Mouse (Mus musculus): ENCODE results near the gene Zfyve1.
"Not testable (repeated sequence)": the region's sequence is repeated elsewhere in the genome, so short reads cannot be mapped to it uniquely, and the experiment has no call there.

Gene Zfyve1

GRCm38 (mm10) chr12:83597025-83597501 is at the start of gene Zfyve1:
Gene Zfyve1 (minus strand): TSS chr12:83597222.
- DNase-seq, result peak; percentile 92 to 94

- DNase-seq, result no peak
Observed at GRCm38 (mm10) chr12:83643116-83643515, 46.1 kb upstream of the Zfyve1 start.

- DNase-seq, result no peak
Observed at GRCm38 (mm10) chr12:83641233-83641632, 44.2 kb upstream of the Zfyve1 start.

- DNase-seq, result no peak
Observed at GRCm38 (mm10) chr12:83633807-83634206, 36.8 kb upstream of the Zfyve1 start.

GRCm38 (mm10) chr12:83632680-83633025 is 35.6 kb upstream of the Zfyve1 start:
- peak; percentile 62 to 64 for DNase-seq

- DNase-seq, result peak; percentile 94 to 95
Observed at GRCm38 (mm10) chr12:83631743-83632679, 35.0 kb upstream of the Zfyve1 start.

- DNase-seq, result not testable (repeated sequence)
Observed at GRCm38 (mm10) chr12:83630936-83631335, 33.9 kb upstream of the Zfyve1 start, which contains the start of gene Rbm25. Gene Rbm25 (plus strand): TSS chr12:83631236.

GRCm38 (mm10) chr12:83624321-83624720 is 27.3 kb upstream of the Zfyve1 start:
- no peak for DNase-seq

GRCm38 (mm10) chr12:83622031-83622755 is 25.2 kb upstream of the Zfyve1 start:
- no peak for DNase-seq

GRCm38 (mm10) chr12:83620694-83621093 is 23.7 kb upstream of the Zfyve1 start:
- not testable (repeated sequence) for DNase-seq

- DNase-seq, result no peak
Observed at GRCm38 (mm10) chr12:83618981-83619380, 22.0 kb upstream of the Zfyve1 start.

- DNase-seq, result no peak
Observed at GRCm38 (mm10) chr12:83617261-83617660, 20.2 kb upstream of the Zfyve1 start.

- DNase-seq, result not testable (repeated sequence)
Observed at GRCm38 (mm10) chr12:83606411-83606810, 9.4 kb upstream of the Zfyve1 start.

GRCm38 (mm10) chr12:83602285-83602684 is 5.3 kb upstream of the Zfyve1 start:
- DNase-seq, result no peak

GRCm38 (mm10) chr12:83597881-83598280 is 859 bp upstream of the Zfyve1 start:
- no peak for DNase-seq

GRCm38 (mm10) chr12:83596191-83596954 is 649 bp downstream of the Zfyve1 start:
- DNase-seq, result no peak

GRCm38 (mm10) chr12:83594454-83595040 is 2.5 kb downstream of the Zfyve1 start:
- DNase-seq, result peak in 1 of 2 experiments; percentile 17

- DNase-seq, result no peak
Observed at GRCm38 (mm10) chr12:83591754-83592501, 5.1 kb downstream of the Zfyve1 start.

GRCm38 (mm10) chr12:83586628-83587027 is 10.4 kb downstream of the Zfyve1 start:
- DNase-seq, result no peak

GRCm38 (mm10) chr12:83582747-83583146 is 14.3 kb downstream of the Zfyve1 start:
- no peak for DNase-seq

- no peak for DNase-seq
Observed at GRCm38 (mm10) chr12:83582106-83582505, 14.9 kb downstream of the Zfyve1 start.

GRCm38 (mm10) chr12:83580283-83580682 is 16.7 kb downstream of the Zfyve1 start:
- no peak for DNase-seq

Data from cerebellum, postnatal 14 days (tissue).